Mouse (Mus musculus) limb, embryonic 11.5 days (tissue): ENCODE data around the gene Mybphl. TPM values are rescaled to one million over a fixed set of nuclear protein-coding genes. Genes with fewer than 3 reads are reported as not detected.

Experiments
- ATAC-seq: fragments of 200-750 bp; cut with Nextera tagmentation; 2 replicates; pipeline ENCODE4 v1.8.0; 2017; ENCODE audit warnings: low read depth; ENCODE audit not compliant: insufficient number of reproducible peaks, low FRiP score, low TSS enrichment
- DNase-seq: peaks from one replicate; pipeline ENCODE4 v3.0.0-alpha.2; 2015; ENCODE audit warnings: low spot score
- H3K27ac ChIP-seq: fragments of 300-500 bp; sonication (generic); replicated peaks from 2 replicates; pipeline ENCODE4 v1.5.1; 2014; ENCODE audit warnings: low read depth, mild to moderate bottlenecking, low read length
- H3K27me3 ChIP-seq: fragments of 300-500 bp; sonication (generic); 2 replicates; pipeline ENCODE4 v1.6.1; 2014; ENCODE audit warnings: mild to moderate bottlenecking, low read length, mixed read lengths; ENCODE audit not compliant: control insufficient read depth, insufficient read depth
- H3K36me3 ChIP-seq: fragments of 300-500 bp; sonication (generic); 2 replicates; pipeline ENCODE4 v1.6.1; 2014; ENCODE audit warnings: mild to moderate bottlenecking, low read length, moderate library complexity, mixed read lengths; ENCODE audit not compliant: control insufficient read depth, insufficient read depth
- H3K4me1 ChIP-seq: fragments of 300-500 bp; sonication (generic); 2 replicates; pipeline ENCODE4 v1.6.1; 2014; ENCODE audit warnings: low read length, mixed read lengths; ENCODE audit not compliant: control insufficient read depth, insufficient read depth
- H3K4me2 ChIP-seq: fragments of 300-500 bp; sonication (generic); 2 replicates; pipeline ENCODE4 v1.6.1; 2014; ENCODE audit warnings: low read depth, mild to moderate bottlenecking, moderate library complexity; ENCODE audit not compliant: severe bottlenecking
- H3K4me3 ChIP-seq: fragments of 300-500 bp; sonication (generic); 2 replicates; pipeline ENCODE4 v1.5.1; 2014; ENCODE audit warnings: low read depth, low read length
- H3K9ac ChIP-seq: fragments of 300-500 bp; sonication (generic); 2 replicates; pipeline ENCODE4 v1.6.1; 2014; ENCODE audit warnings: mild to moderate bottlenecking, low read length
- H3K9me3 ChIP-seq: fragments of 300-500 bp; sonication (generic); 2 replicates; pipeline ENCODE4 v1.6.1; 2016; ENCODE audit warnings: low read length; ENCODE audit not compliant: control insufficient read depth
- WGBS: fragments of 180-500 bp; shearing (Covaris S2); extraction: QIAGEN DNeasy Blood & Tissue Kit; methylation state at CpG from one replicate; pipeline ENCODE4 v1.1.7; 2014; 5-methylcytosine and 5-hydroxymethylcytosine counted together
- polyA plus RNA-seq: library from polyadenylated mRNA; unstranded; fragments of >200 nt; fragmentation: Nextera tagmentation; extraction: Ambion mirVana; gene quantifications from 2 replicates; pipeline ENCODE4 v1.2.1, GENCODE M21; 2014

Gene Mybphl
- polyA plus RNA-seq, 1 experiment from 2014 or later: not detected

DNA sequence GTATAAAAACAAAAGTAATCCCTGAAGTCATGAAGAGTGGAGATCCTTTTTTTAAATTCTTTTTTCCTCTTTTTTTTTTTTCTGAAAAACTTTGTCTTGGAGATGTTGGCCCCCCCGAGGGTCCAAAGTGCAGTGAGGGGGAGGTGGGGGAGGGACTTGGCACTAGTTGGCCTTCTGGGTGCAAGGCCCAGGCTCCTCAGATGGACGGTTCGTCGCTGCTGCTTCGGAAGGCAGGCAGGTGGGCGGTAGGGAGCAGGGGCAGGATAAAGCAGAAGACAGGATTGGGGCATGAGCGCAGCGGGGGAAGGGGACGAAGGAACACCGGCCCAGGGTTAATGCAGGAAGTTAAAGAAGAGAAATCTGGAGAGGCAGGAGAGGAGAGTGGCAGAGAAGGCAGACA, 27.6 kb downstream of the Mybphl start:
- Histone ChIP-seq H3K4me3 (no peak overlapping the region), H3K36me3 (no peaks in the 10 kb centered on the region), H3K4me2 (no peak overlapping the region), H3K4me1 (0 out of 2 replicates have a peak, but pooled peaks cover 6% of the 10 kb centered on the region), H3K9me3 (no peaks in the 10 kb centered on the region), H3K27ac (no peak overlapping the region), H3K27me3 (no peaks in the 10 kb centered on the region), H3K9ac (0 out of 2 replicates have a peak overlapping the region, but pooled peaks have one; percentile 12)
- WGBS: 20% methylated on average over 10 of the region's 10 CpGs
- DNase-seq (no peak), ATAC-seq (no peak)

DNA sequence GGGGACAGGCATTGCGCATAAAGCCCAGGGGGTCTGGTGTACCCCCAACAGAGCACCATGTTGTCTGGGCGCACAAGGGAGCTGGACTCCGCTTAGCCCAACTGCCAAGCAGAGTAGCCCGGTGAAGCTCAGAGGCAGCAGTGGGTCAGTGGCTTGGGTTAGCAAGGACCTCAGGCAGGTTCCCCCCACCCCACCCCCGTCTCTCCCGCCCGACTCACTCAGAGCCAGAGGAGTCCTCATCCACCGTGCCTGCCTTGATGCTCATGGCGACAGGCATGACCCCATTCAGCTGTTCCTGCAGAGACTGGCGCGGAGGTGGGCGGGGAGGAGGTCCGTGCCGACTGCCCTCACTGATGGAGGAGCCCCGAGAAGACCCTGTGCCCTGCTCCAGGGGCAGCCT, 28.1 kb downstream of the Mybphl start:
- 52% methylated on average over 15 of the region's 15 CpGs for WGBS
- no peak overlapping the region for H3K27ac ChIP-seq
- no peak overlapping the region for H3K4me3 ChIP-seq
- no peak for DNase-seq
- no peaks in the 10 kb centered on the region for H3K9me3 ChIP-seq
- no peak overlapping the region for H3K4me2 ChIP-seq
- no peak for ATAC-seq
- 0 out of 2 replicates have a peak overlapping the region, but pooled peaks have one; percentile 12 for H3K9ac ChIP-seq
- H3K36me3 ChIP-seq: no peaks in the 10 kb centered on the region
- H3K4me1 ChIP-seq: 0 out of 2 replicates have a peak, but pooled peaks cover 6% of the 10 kb centered on the region
- no peaks in the 10 kb centered on the region for H3K27me3 ChIP-seq

- DNase-seq: no peak
- no peak overlapping the region for H3K4me2 ChIP-seq
- no peak overlapping the region for H3K27ac ChIP-seq
- WGBS: 84% methylated on average over 9 of the region's 9 CpGs
- H3K27me3 ChIP-seq: no peaks in the 10 kb centered on the region
- H3K36me3 ChIP-seq: no peaks in the 10 kb centered on the region
- H3K4me1 ChIP-seq: no peaks in the 10 kb centered on the region
- no peaks in the 10 kb centered on the region for H3K9me3 ChIP-seq
- no peak overlapping the region for H3K9ac ChIP-seq
- H3K4me3 ChIP-seq: no peak overlapping the region
- no peak for ATAC-seq
These were observed 33.6 kb downstream of the Mybphl start for GRCm38 (mm10) chr3:108398281-108398680.

- 85% methylated on average over 5 of the region's 5 CpGs for WGBS
- no peaks in the 10 kb centered on the region for H3K27me3 ChIP-seq
- no peak overlapping the region for H3K4me2 ChIP-seq
- no peak overlapping the region for H3K9ac ChIP-seq
- no peak for ATAC-seq
- no peaks in the 10 kb centered on the region for H3K36me3 ChIP-seq
- DNase-seq: no peak
- no peaks in the 10 kb centered on the region for H3K9me3 ChIP-seq
- H3K27ac ChIP-seq: no peak overlapping the region
- H3K4me3 ChIP-seq: no peak overlapping the region
- no peaks in the 10 kb centered on the region for H3K4me1 ChIP-seq
These were observed 35.7 kb downstream of the Mybphl start for GRCm38 (mm10) chr3:108400442-108400841.

DNA sequence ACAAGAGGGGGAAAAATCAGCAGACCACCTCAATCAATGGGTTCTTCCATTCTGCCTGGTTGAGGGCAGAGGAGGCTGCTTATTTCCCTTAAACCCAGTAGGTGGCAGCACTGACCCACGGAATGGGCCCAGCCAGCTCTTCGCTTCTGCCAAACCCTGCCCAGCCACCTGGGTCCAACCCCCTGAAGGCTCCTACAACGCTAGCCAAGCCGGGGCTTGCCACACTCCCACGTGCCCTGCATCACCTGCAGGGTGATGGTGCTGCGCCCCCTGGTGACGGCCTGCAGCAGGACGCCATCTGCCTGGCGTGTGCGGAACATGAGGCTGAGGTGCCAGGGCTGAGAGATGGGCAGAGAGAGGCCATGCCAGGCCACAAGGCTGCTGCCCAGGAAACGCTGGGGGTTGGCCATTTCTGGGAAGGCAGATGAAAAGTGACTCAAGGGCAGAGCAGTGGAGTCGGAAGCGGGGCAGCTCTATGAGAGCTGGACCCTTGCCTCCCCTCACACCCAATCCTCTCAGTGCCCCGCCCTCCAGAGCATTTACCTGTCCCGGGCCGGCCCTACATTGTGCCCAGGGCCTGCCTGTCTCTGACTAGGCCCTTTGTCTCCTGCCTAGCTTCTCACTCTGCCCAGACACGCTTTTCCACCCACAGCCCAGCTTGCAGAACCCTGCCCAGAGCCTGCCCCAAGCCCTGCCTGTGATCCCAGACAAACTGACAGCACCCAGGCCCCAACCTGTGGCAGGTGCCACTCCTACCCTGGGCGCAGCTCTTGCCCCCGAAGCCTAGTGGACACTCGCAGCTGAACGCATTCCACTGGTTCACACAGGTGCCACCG, 37.2 kb downstream of the Mybphl start:
- Histone ChIP-seq H3K9me3 (no peaks in the 10 kb centered on the region), H3K36me3 (no peaks in the 10 kb centered on the region), H3K9ac (peak overlapping the region; percentile 27; the same call in 1 of the 2 replicates), H3K4me1 (no peaks in the 10 kb centered on the region), H3K27me3 (no peaks in the 10 kb centered on the region), H3K27ac (no peak overlapping the region), H3K4me2 (no peak overlapping the region), H3K4me3 (no peak overlapping the region)
- peak; percentile 86 for ATAC-seq
- 33% methylated on average over 22 of the region's 22 CpGs for WGBS
- DNase-seq: peak; percentile 92

GRCm38 (mm10) chr3:108402528-108402920, 37.8 kb downstream of the Mybphl start:
- no peaks in the 10 kb centered on the region for H3K27me3 ChIP-seq
- H3K36me3 ChIP-seq: no peaks in the 10 kb centered on the region
- H3K27ac ChIP-seq: no peak overlapping the region
- no peak overlapping the region for H3K4me2 ChIP-seq
- no peak overlapping the region for H3K9ac ChIP-seq
- no peak overlapping the region for H3K4me3 ChIP-seq
- WGBS: 94% methylated on average over 15 of the region's 15 CpGs
- no peak for ATAC-seq
- H3K4me1 ChIP-seq: no peaks in the 10 kb centered on the region
- no peak for DNase-seq
- H3K9me3 ChIP-seq: no peaks in the 10 kb centered on the region

- ATAC-seq (no peak), DNase-seq (no peak)
- Histone ChIP-seq H3K27ac (no peak overlapping the region), H3K4me2 (no peak overlapping the region), H3K4me1 (no peaks in the 10 kb centered on the region), H3K36me3 (no peaks in the 10 kb centered on the region), H3K4me3 (no peak overlapping the region), H3K27me3 (no peaks in the 10 kb centered on the region), H3K9ac (no peak overlapping the region), H3K9me3 (no peaks in the 10 kb centered on the region)
- WGBS: 58% methylated on average over 14 of the region's 14 CpGs
These were observed 41.0 kb downstream of the Mybphl start for GRCm38 (mm10) chr3:108405536-108406305.

DNA sequence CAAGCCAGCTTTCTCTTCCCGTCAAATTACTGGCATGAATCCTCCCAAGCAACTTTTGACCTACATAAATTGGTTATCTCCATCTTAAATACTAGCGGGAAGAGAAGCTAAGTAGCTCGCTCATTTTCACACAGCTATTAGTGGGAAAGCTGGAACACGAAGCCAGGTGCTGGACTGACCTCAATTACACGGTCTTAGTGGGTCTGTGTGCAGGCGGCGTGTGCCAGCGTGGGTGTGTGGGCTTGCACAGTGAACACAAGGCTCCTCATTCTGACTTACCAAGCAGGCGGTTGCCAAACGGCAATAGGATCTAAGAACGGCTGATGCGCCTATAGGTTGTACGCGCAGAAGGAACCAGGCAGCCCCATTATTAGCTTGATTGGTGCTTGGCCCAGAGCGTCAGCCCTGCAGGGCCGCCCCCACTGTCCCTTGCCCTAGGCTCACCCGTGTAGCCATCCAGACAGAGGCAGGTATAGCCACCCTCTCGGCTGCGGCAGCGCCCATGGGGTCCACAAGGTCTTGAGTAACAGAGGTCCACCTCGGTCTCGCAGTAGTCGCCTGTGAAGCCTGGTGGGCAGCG, 41.7 kb downstream of the Mybphl start:
- Histone ChIP-seq H3K9me3 (no peaks in the 10 kb centered on the region), H3K4me1 (no peaks in the 10 kb centered on the region), H3K27me3 (no peaks in the 10 kb centered on the region), H3K4me3 (no peak overlapping the region), H3K4me2 (no peak overlapping the region), H3K36me3 (no peaks in the 10 kb centered on the region), H3K27ac (no peak overlapping the region), H3K9ac (no peak overlapping the region)
- ATAC-seq (no peak), DNase-seq (no peak)
- WGBS: 91% methylated on average over 24 of the region's 24 CpGs
